Mouse (Mus musculus): Measurements from ENCODE around the gene 4930470P17Rik. TPM values are rescaled to one million over a fixed set of nuclear protein-coding genes. Genes with fewer than 3 reads are reported as not detected.

4930470P17Rik gene
- polyA plus RNA-seq, 1 experiment, result not detected

GRCm38 (mm10) chr2:170563956-170564855 lies 37.6 kb downstream of the 4930470P17Rik start:
- TF ChIP-seq POLR2A (IDR thresholded peaks at IDR 0.05; ENCODE audit: control insufficient read depth, extremely low read depth, insufficient read depth, low read length, poor library complexity), result no peak
- TF ChIP-seq CTCF (IDR thresholded peaks at IDR 0.05; ENCODE audit: borderline replicate concordance, control insufficient read depth, extremely low read depth, insufficient read depth, low read length, poor library complexity), result no peak

GRCm38 (mm10) chr2:170552088-170552487 lies 49.7 kb downstream of the 4930470P17Rik start:
- WGBS, result 75% methylated on average over 7 of the region's 7 CpGs
- TF ChIP-seq POLR2A (IDR thresholded peaks at IDR 0.05; ENCODE audit: control insufficient read depth, extremely low read depth, insufficient read depth, low read length, poor library complexity), result no peak
- no peak for TF ChIP-seq CTCF (IDR thresholded peaks at IDR 0.05; ENCODE audit: borderline replicate concordance, control insufficient read depth, extremely low read depth, insufficient read depth, low read length, poor library complexity)

More at GRCm38 (mm10) chr2:170563956-170564855, 37.6 kb downstream of the 4930470P17Rik start:
- 91% methylated on average over 15 of the region's 15 CpGs for WGBS
- Histone ChIP-seq H3K4me3 (ENCODE audit: control insufficient read depth, insufficient read depth, low read length) (no peak overlapping the region), H3K27me3 (ENCODE audit: control insufficient read depth, insufficient read depth, low read length) (no peaks in the 10 kb centered on the region), H3K4me1 (replicated peaks; ENCODE audit: control insufficient read depth, insufficient read depth, low read length) (no peaks in the 10 kb centered on the region), H3K36me3 (ENCODE audit: control insufficient read depth, insufficient read depth, low read length) (no peaks in the 10 kb centered on the region), H3K27ac (ENCODE audit: control insufficient read depth, insufficient read depth, low read length) (no peak overlapping the region)
- DNase-seq, result no peak

DNA sequence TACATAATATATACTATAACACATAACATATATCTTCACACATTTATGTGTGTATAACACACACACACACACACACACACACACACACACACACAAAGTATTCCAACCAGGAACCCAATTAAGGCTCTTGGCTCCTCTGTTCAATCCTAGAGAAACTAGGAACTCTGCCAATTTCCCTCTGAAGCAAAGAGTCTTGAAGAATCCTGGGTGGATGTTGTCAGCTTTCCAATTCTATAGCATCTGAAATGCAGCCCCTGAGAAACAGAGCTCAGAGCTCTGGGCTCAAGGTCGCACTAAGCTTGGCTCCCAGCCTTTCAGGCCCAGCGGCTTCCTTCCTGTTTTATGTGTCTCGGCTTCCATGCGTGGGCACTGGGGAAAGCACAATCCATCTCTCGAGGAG lies 51.6 kb downstream of the 4930470P17Rik start:
- Histone ChIP-seq H3K27ac (ENCODE audit: control insufficient read depth, insufficient read depth, low read length) (no peak overlapping the region), H3K4me3 (ENCODE audit: control insufficient read depth, insufficient read depth, low read length) (no peak overlapping the region), H3K36me3 (ENCODE audit: control insufficient read depth, insufficient read depth, low read length) (no peaks in the 10 kb centered on the region), H3K27me3 (ENCODE audit: control insufficient read depth, insufficient read depth, low read length) (no peaks in the 10 kb centered on the region), H3K4me1 (replicated peaks; ENCODE audit: control insufficient read depth, insufficient read depth, low read length) (no peaks in the 10 kb centered on the region)
- TF ChIP-seq CTCF (IDR thresholded peaks at IDR 0.05; ENCODE audit: borderline replicate concordance, control insufficient read depth, extremely low read depth, insufficient read depth, low read length, poor library complexity) (no peak), POLR2A (IDR thresholded peaks at IDR 0.05; ENCODE audit: control insufficient read depth, extremely low read depth, insufficient read depth, low read length, poor library complexity) (no peak)
- DNase-seq, result no peak
- 9% methylated on average over 5 of the region's 5 CpGs for WGBS

More at GRCm38 (mm10) chr2:170552088-170552487, 49.7 kb downstream of the 4930470P17Rik start:
- H3K27ac ChIP-seq (ENCODE audit: control insufficient read depth, insufficient read depth, low read length), result no peak overlapping the region
- DNase-seq, result no peak
- H3K27me3 ChIP-seq (ENCODE audit: control insufficient read depth, insufficient read depth, low read length), result no peaks in the 10 kb centered on the region
- H3K36me3 ChIP-seq (ENCODE audit: control insufficient read depth, insufficient read depth, low read length), result no peaks in the 10 kb centered on the region
- H3K4me3 ChIP-seq (ENCODE audit: control insufficient read depth, insufficient read depth, low read length), result no peak overlapping the region
- H3K4me1 ChIP-seq (replicated peaks; ENCODE audit: control insufficient read depth, insufficient read depth, low read length), result no peaks in the 10 kb centered on the region; the same call in 1 of the 2 replicates

- Histone ChIP-seq H3K27ac (ENCODE audit: control insufficient read depth, insufficient read depth, low read length) (no peak overlapping the region), H3K4me1 (replicated peaks; ENCODE audit: control insufficient read depth, insufficient read depth, low read length) (no peaks in the 10 kb centered on the region), H3K27me3 (ENCODE audit: control insufficient read depth, insufficient read depth, low read length) (no peaks in the 10 kb centered on the region), H3K36me3 (ENCODE audit: control insufficient read depth, insufficient read depth, low read length) (no peaks in the 10 kb centered on the region), H3K4me3 (ENCODE audit: control insufficient read depth, insufficient read depth, low read length) (no peak overlapping the region)
- WGBS, result 97% methylated on average over 2 of the region's 2 CpGs
- no peak for DNase-seq
- no peak for TF ChIP-seq CTCF (IDR thresholded peaks at IDR 0.05; ENCODE audit: borderline replicate concordance, control insufficient read depth, extremely low read depth, insufficient read depth, low read length, poor library complexity)
- no peak for TF ChIP-seq POLR2A (IDR thresholded peaks at IDR 0.05; ENCODE audit: control insufficient read depth, extremely low read depth, insufficient read depth, low read length, poor library complexity)
These were observed 52.7 kb downstream of the 4930470P17Rik start for GRCm38 (mm10) chr2:170549146-170549545.

DNA sequence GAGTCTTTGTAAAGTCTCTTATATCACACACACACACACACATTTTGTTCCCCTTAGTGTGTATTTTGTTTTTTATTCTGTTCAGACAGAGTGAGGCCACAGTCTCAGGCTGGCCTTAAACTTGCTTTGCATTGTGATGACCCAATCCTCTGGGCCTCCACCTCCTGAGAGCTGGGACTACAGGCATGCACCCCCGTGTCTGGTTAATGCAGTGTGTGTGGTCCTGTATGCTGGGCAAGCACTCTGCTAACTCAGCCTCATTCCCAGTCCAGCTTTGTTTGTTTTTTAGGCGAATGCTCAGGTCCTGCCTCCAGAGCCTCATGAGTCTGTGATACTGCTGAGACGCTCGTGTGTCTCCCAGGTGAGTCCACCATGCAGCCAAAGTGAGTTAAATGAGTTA lies 53.8 kb downstream of the 4930470P17Rik start:
- H3K27ac ChIP-seq (ENCODE audit: control insufficient read depth, insufficient read depth, low read length), result no peak overlapping the region
- H3K27me3 ChIP-seq (ENCODE audit: control insufficient read depth, insufficient read depth, low read length), result no peaks in the 10 kb centered on the region
- H3K36me3 ChIP-seq (ENCODE audit: control insufficient read depth, insufficient read depth, low read length), result no peaks in the 10 kb centered on the region
- TF ChIP-seq CTCF (IDR thresholded peaks at IDR 0.05; ENCODE audit: borderline replicate concordance, control insufficient read depth, extremely low read depth, insufficient read depth, low read length, poor library complexity) (no peak), POLR2A (IDR thresholded peaks at IDR 0.05; ENCODE audit: control insufficient read depth, extremely low read depth, insufficient read depth, low read length, poor library complexity) (no peak)
- no peaks in the 10 kb centered on the region for H3K4me1 ChIP-seq (replicated peaks; ENCODE audit: control insufficient read depth, insufficient read depth, low read length)
- no peak for DNase-seq
- 86% methylated on average over 4 of the region's 4 CpGs for WGBS
- no peak overlapping the region for H3K4me3 ChIP-seq (ENCODE audit: control insufficient read depth, insufficient read depth, low read length)

DNA sequence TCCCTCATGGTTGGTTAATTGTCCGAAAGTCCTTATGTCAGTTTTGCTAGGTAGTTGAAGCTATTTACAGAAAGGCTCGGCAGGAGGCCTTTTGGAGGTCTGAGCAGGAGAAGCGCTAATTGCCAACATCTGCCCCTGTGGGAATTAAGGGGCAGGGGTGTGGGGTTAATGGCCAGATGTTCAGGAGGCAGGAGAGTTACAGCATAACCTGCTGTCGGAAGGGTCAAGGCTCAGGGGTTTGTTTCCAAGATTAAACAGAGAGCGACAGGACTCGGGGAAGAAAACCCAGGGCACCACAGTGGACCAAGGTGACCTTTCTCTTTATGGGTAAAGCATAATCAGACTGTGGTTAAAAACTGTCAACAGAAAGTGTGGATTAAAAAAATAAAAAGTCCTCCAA lies 54.3 kb downstream of the 4930470P17Rik start:
- no peak overlapping the region for H3K4me3 ChIP-seq (ENCODE audit: control insufficient read depth, insufficient read depth, low read length)
- no peaks in the 10 kb centered on the region for H3K4me1 ChIP-seq (replicated peaks; ENCODE audit: control insufficient read depth, insufficient read depth, low read length)
- no peaks in the 10 kb centered on the region for H3K36me3 ChIP-seq (ENCODE audit: control insufficient read depth, insufficient read depth, low read length)
- no peak for TF ChIP-seq POLR2A (IDR thresholded peaks at IDR 0.05; ENCODE audit: control insufficient read depth, extremely low read depth, insufficient read depth, low read length, poor library complexity)
- no peak for TF ChIP-seq CTCF (IDR thresholded peaks at IDR 0.05; ENCODE audit: borderline replicate concordance, control insufficient read depth, extremely low read depth, insufficient read depth, low read length, poor library complexity)
- no peak for DNase-seq
- WGBS, result 94% methylated on average over 6 of the region's 6 CpGs
- H3K27ac ChIP-seq (ENCODE audit: control insufficient read depth, insufficient read depth, low read length), result no peak overlapping the region
- H3K27me3 ChIP-seq (ENCODE audit: control insufficient read depth, insufficient read depth, low read length), result no peaks in the 10 kb centered on the region
